Mouse (Mus musculus) urinary bladder, postnatal 4 days (tissue): Measurements from ENCODE around the gene Prdm10.

Source experiments
- DNase-seq, 2 experiments: peaks; one replicate each; pipeline ENCODE4 v3.0.0; 2021 to 2022; ENCODE audit warnings: low spot score in 2 of 2

The Prdm10 gene

GRCm38 (mm10) chr9:31301526-31302311, 21.4 kb downstream of the Prdm10 start:
- no peak for DNase-seq

GRCm38 (mm10) chr9:31304358-31304757, 24.0 kb downstream of the Prdm10 start:
- DNase-seq, result no peak

GRCm38 (mm10) chr9:31305117-31305516, 24.8 kb downstream of the Prdm10 start:
- DNase-seq, result no peak

GRCm38 (mm10) chr9:31305807-31306206, 25.5 kb downstream of the Prdm10 start:
- DNase-seq, result no peak

- DNase-seq, result no peak
Measured at GRCm38 (mm10) chr9:31307232-31307631, 26.9 kb downstream of the Prdm10 start.

- no peak for DNase-seq
Measured at GRCm38 (mm10) chr9:31309041-31309440, 28.7 kb downstream of the Prdm10 start.

- DNase-seq, result no peak
Measured at GRCm38 (mm10) chr9:31310662-31311061, 30.3 kb downstream of the Prdm10 start.

GRCm38 (mm10) chr9:31313876-31314275, 33.5 kb downstream of the Prdm10 start:
- DNase-seq, result no peak

- DNase-seq, result no peak
Measured at GRCm38 (mm10) chr9:31315983-31316382, 35.6 kb downstream of the Prdm10 start.

- no peak for DNase-seq
Measured at GRCm38 (mm10) chr9:31318956-31319355, 38.6 kb downstream of the Prdm10 start.

GRCm38 (mm10) chr9:31320734-31321133, 40.4 kb downstream of the Prdm10 start:
- no peak for DNase-seq

- DNase-seq, result no peak
Measured at GRCm38 (mm10) chr9:31321526-31321925, 41.2 kb downstream of the Prdm10 start.

GRCm38 (mm10) chr9:31322090-31322489, 41.8 kb downstream of the Prdm10 start:
- DNase-seq, result no peak

GRCm38 (mm10) chr9:31330816-31331215, 50.5 kb downstream of the Prdm10 start:
- DNase-seq, result no peak

- no peak for DNase-seq
Measured at GRCm38 (mm10) chr9:31331246-31331645, 50.9 kb downstream of the Prdm10 start.

GRCm38 (mm10) chr9:31331906-31332305, 51.6 kb downstream of the Prdm10 start:
- no peak for DNase-seq

GRCm38 (mm10) chr9:31332826-31333225, 52.5 kb downstream of the Prdm10 start:
- DNase-seq, result no peak

- no peak for DNase-seq
Measured at GRCm38 (mm10) chr9:31334991-31335390, 54.7 kb downstream of the Prdm10 start.

GRCm38 (mm10) chr9:31344289-31344831, 64.0 kb downstream of the Prdm10 start:
- DNase-seq, result no peak

- DNase-seq, result no peak
Measured at GRCm38 (mm10) chr9:31346575-31347080, 66.3 kb downstream of the Prdm10 start.

- no peak for DNase-seq
Measured at GRCm38 (mm10) chr9:31348458-31348857, 68.1 kb downstream of the Prdm10 start.

- DNase-seq, result peak; percentile 54 to 75
Measured at GRCm38 (mm10) chr9:31348915-31349314, 68.6 kb downstream of the Prdm10 start.

- no peak for DNase-seq
Measured at GRCm38 (mm10) chr9:31352716-31353115, 72.4 kb downstream of the Prdm10 start.
